Mouse (Mus musculus): ENCODE measurements around the gene Scgb1b15. TPM values are rescaled to one million over a fixed set of nuclear protein-coding genes. Genes with fewer than 3 reads are reported as not detected.
"Not testable (repeated sequence)": the region's sequence is repeated elsewhere in the genome, so short reads cannot be mapped to it uniquely, and the experiment has no call there.

The Scgb1b15 gene
- total RNA-seq (2017): not detected in 3 replicates

- not testable (repeated sequence) for ATAC-seq (replicated peaks; ENCODE audit: insufficient number of reproducible peaks, low FRiP score, low TSS enrichment, poor library complexity, severe bottlenecking)
These were observed at the start of gene Scgb1b15 for GRCm38 (mm10) chr7:32836254-32836653. TSS of gene Scgb1b15 (plus strand) at chr7:32836554.

GRCm38 (mm10) chr7:32829562-32829961, 6.8 kb upstream of the Scgb1b15 start, which contains the start of gene Scgb2b15:
TSS of gene Scgb2b15 (minus strand) at chr7:32829662.
- ATAC-seq (replicated peaks; ENCODE audit: insufficient number of reproducible peaks, low FRiP score, low TSS enrichment, poor library complexity, severe bottlenecking): not testable (repeated sequence)

Other genes starting within 250 kb of the Scgb1b15 start
- gene Scgb2b15, start 6.9 kb upstream of the Scgb1b15 start, total RNA-seq (2017): not detected in 3 replicates
- not detected in 3 replicates for gene Scgb2b17, start 220.0 kb downstream of the Scgb1b15 start, total RNA-seq (2017)
- gene Scgb1b17, start 226.9 kb downstream of the Scgb1b15 start, total RNA-seq (2017): not detected in 3 replicates

Data from monocyte, adult 5-6 weeks (primary cell).